31 mouse cellular contexts compared by ENCODE assay signal in genomic region chr10:109874652-109875311, GRCm38 (mm10).
A peak's percentile ranks its signal among the peaks of the same experiment; 100 is the strongest.
DNase-seq lines count a peak whose midpoint lies in the region; ATAC-seq lines count a peak whose summit lies in the region.
"Had no signal": no experiment of that assay in that cellular context is flagged by ENCODE, and none has a peak within 500 bp of the region (broad histone marks: within the 10 kb centered on the region; RNA-seq: fewer than 3 reads in every experiment).

No protein-coding gene starts in this region.

- no peak overlapping the region for H3K9ac ChIP-seq in kidney, embryonic 15.5 days
- no peak overlapping the region for H3K9ac ChIP-seq in lung, embryonic 15.5 days
- H3K9ac ChIP-seq: embryonic facial prominence, embryonic 15.5 days; forebrain, embryonic 12.5 days; forebrain, postnatal 0 days; heart, embryonic 12.5 days; hindbrain, embryonic 13.5 days; liver, embryonic 12.5 days; liver, postnatal 0 days; midbrain, embryonic 15.5 days; neural tube, embryonic 12.5 days had no signal

- H3K36me3 ChIP-seq in kidney, embryonic 15.5 days: no peaks in the 10 kb centered on the region
- no peaks in the 10 kb centered on the region for H3K36me3 ChIP-seq in lung, embryonic 15.5 days
- H3K36me3 ChIP-seq: embryonic facial prominence, embryonic 15.5 days; forebrain, embryonic 12.5 days; heart, embryonic 12.5 days; hindbrain, embryonic 13.5 days; liver, embryonic 12.5 days; midbrain, embryonic 15.5 days; neural tube, embryonic 12.5 days had no signal

- no peaks in the 10 kb centered on the region for H3K27me3 ChIP-seq in kidney, embryonic 15.5 days
- no peaks in the 10 kb centered on the region for H3K27me3 ChIP-seq in lung, embryonic 15.5 days
- H3K27me3 ChIP-seq: embryonic facial prominence, embryonic 15.5 days; forebrain, embryonic 12.5 days; heart, embryonic 12.5 days; hindbrain, embryonic 13.5 days; liver, embryonic 12.5 days; megakaryocyte, embryonic 14.5 days; midbrain, embryonic 15.5 days; neural tube, embryonic 12.5 days had no signal

- H3K27ac ChIP-seq in kidney, embryonic 15.5 days: peak overlapping the region; percentile 62; the same call in 1 of the 2 replicates
- H3K27ac ChIP-seq in lung, embryonic 15.5 days: no peak overlapping the region
- H3K27ac ChIP-seq: embryonic facial prominence, embryonic 15.5 days; forebrain, embryonic 12.5 days; heart, adult 2 months; hindbrain, embryonic 13.5 days; liver, embryonic 12.5 days; midbrain, embryonic 15.5 days; neural tube, embryonic 12.5 days had no signal

- ATAC-seq in kidney, embryonic 15.5 days (replicated peaks; ENCODE audit: low FRiP score): no peak; the same call in 1 of the 2 replicates
- ATAC-seq in lung, embryonic 15.5 days (ENCODE audit: borderline replicate concordance, extremely low read depth, low FRiP score, low TSS enrichment): peak; percentile 82; the same call in 1 of the 2 replicates
- ATAC-seq: activated CD4-positive, CD25-positive, alpha-beta regulatory T cell, adult 4 months; forebrain, postnatal 0 days; intestine, embryonic 16.5 days; liver, embryonic 12.5 days; liver, postnatal 0 days; midbrain, embryonic 15.5 days had no signal

- DNase-seq in kidney, adult 18-20 months: no peak
- no peak for DNase-seq in lung, postnatal 14 days
- DNase-seq in retina, postnatal 1 day: peak; percentile 42
- no peak for DNase-seq in retina, embryonic 14.5 days (ENCODE audit: low spot score)
- no peak for DNase-seq in right cerebral cortex, adult 18-20 months
- DNase-seq: adrenal gland, adult 2 months; adrenal gland, postnatal 36 days; B cell, adult 2 months; cerebellum, adult 18-20 months; cerebellum, postnatal 10 days; forebrain, postnatal 0 days; heart, adult 2 months; heart, postnatal 4 days; layer of hippocampus, postnatal 36 days; left cerebral cortex, postnatal 4 days; liver, postnatal 0 days; lung, postnatal 4 days; spleen, adult 18-20 months; thymus, postnatal 14 days had no signal

- no peak overlapping the region for H3K4me2 ChIP-seq in kidney, embryonic 15.5 days
- no peak overlapping the region for H3K4me2 ChIP-seq in lung, embryonic 15.5 days
- H3K4me2 ChIP-seq: embryonic facial prominence, embryonic 15.5 days; forebrain, embryonic 12.5 days; heart, embryonic 12.5 days; hindbrain, embryonic 13.5 days; liver, embryonic 12.5 days; midbrain, embryonic 15.5 days; neural tube, embryonic 12.5 days had no signal

- H3K4me3 ChIP-seq in kidney, embryonic 15.5 days (replicated peaks): no peak overlapping the region
- no peak overlapping the region for H3K4me3 ChIP-seq in lung, embryonic 15.5 days
- H3K4me3 ChIP-seq: embryonic facial prominence, embryonic 15.5 days; forebrain, embryonic 12.5 days; heart, adult 2 months; heart, embryonic 12.5 days; hindbrain, embryonic 13.5 days; liver, embryonic 12.5 days; megakaryocyte, embryonic 14.5 days; midbrain, embryonic 15.5 days; neural tube, embryonic 12.5 days had no signal

- 50% methylated on average over 5 of the region's 5 CpGs for WGBS in kidney, embryonic 15.5 days
- 45% methylated on average over 5 of the region's 5 CpGs for WGBS in lung, embryonic 15.5 days

- no peaks in the 10 kb centered on the region for H3K9me3 ChIP-seq in kidney, embryonic 15.5 days (replicated peaks)
- H3K9me3 ChIP-seq in lung, embryonic 15.5 days: no peaks in the 10 kb centered on the region
- H3K9me3 ChIP-seq: embryonic facial prominence, embryonic 15.5 days; forebrain, embryonic 12.5 days; heart, embryonic 12.5 days; hindbrain, embryonic 13.5 days; liver, embryonic 12.5 days; megakaryocyte, embryonic 14.5 days; midbrain, embryonic 15.5 days; neural tube, embryonic 12.5 days had no signal

- H3K4me1 ChIP-seq in kidney, embryonic 15.5 days: no peaks in the 10 kb centered on the region
- H3K4me1 ChIP-seq in lung, embryonic 15.5 days: no peaks in the 10 kb centered on the region
- H3K4me1 ChIP-seq: embryonic facial prominence, embryonic 15.5 days; forebrain, embryonic 12.5 days; heart, embryonic 12.5 days; liver, embryonic 12.5 days; megakaryocyte, embryonic 14.5 days; midbrain, embryonic 15.5 days had no signal
